Mouse (Mus musculus): ENCODE results near the gene Cyp2c29.
"Not testable (repeated sequence)": the region's sequence is repeated elsewhere in the genome, so short reads cannot be mapped to it uniquely, and the experiment has no call there.

The Cyp2c29 gene

DNA sequence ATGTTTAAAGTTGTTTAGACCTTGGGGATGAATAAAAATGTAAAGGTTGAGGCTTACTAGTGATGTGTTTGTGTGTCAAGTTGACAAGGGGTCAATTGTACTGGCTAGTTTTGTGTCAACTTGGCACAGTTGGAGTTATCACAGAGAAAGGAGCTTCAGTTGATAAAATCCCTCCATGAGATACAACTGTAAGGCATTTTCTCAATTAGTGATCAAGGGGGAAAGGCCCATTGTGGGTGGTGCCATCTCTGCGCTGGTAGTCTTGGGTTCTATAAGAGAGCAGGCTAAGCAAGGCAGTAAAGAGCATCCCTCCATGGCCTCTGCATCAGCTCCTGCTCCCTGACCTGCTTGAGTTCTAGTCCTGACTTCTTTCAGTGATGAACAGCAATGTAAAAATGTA is at the start of gene Cyp2c29:
TSS of gene Cyp2c29 (plus strand) at position 301 of the 400 bp plus-strand sequence.
- DNase-seq (ENCODE audit: low spot score in 2 of 2): not testable (repeated sequence)

DNA sequence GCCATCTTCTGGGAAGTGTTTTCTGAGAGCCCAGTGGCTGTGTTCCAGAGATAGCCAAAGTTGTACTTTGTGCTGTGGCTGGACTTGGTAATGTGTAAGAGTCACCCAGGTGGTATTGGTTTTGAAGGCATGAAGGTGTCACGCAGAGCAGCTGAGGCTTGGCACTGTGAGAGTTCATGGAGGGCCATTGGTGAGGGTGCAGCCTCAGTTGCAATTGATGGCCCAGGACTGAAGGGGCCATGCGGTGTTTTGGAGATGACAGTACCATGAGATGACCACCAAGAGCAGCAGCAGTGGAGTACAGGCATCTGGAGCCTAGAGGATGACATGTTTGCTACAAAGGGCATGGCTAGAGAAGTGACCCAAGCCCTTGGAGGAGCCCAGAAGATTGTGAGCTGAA is 2.2 kb upstream of the Cyp2c29 start:
- DNase-seq (ENCODE audit: low spot score in 2 of 2): not testable (repeated sequence)

DNA sequence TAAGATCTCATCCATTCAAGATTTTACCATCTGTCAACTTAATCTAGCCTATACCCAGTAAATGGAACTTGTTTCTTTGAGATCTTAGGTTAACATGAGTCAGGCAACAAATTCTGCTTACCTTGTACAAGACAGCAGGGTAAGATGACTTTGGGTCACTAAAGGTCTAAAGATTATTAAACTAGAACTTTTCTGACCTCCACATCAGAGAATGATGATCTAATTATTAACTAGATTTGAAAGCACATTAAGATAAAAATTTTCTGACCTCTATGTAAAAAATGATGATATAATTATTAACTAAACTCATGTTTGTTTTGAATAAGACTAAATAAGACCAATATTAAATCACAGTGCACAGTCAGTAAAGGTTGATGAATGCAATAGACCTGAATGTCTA is 13.6 kb downstream of the Cyp2c29 start:
- no peak for DNase-seq (ENCODE audit: low spot score in 2 of 2)

DNA sequence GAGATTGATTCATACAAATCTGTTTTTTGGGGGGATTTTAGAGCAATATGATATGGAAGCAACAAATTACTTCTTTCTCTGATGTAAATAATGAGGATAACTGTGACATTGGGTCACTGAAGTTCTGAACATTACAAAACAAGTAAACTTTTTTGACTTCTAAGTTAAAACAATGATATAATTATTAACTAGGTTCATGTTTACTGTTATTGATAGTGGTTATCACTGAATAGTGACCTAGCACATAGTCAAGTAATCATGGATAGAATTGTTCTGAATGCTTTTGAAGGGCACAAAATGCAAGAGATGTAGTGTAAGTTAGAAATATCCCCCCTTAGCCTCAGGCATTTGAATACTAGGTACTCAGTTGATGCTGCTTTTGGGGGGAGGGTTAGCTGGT is 16.4 kb downstream of the Cyp2c29 start:
- DNase-seq (ENCODE audit: low spot score in 2 of 2): no peak

DNA sequence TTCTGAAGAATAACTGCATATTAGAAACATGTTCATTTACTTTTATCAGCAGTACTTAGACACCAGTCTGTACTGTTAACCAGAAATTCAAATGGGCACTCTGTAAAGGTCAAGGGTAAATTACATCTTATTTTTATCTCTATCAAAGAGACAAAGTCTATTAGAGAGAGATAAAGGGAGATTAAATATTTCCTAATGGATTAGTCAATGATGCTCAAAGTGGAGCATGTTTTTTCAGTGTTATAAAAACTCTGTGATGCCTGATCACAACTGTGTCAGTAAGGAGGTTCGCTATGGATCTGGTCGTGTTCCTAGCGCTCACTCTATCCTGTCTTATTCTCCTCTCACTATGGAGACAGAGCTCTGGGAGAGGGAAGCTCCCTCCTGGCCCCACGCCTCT is 17.6 kb downstream of the Cyp2c29 start:
- no peak for DNase-seq (ENCODE audit: low spot score in 2 of 2)

DNA sequence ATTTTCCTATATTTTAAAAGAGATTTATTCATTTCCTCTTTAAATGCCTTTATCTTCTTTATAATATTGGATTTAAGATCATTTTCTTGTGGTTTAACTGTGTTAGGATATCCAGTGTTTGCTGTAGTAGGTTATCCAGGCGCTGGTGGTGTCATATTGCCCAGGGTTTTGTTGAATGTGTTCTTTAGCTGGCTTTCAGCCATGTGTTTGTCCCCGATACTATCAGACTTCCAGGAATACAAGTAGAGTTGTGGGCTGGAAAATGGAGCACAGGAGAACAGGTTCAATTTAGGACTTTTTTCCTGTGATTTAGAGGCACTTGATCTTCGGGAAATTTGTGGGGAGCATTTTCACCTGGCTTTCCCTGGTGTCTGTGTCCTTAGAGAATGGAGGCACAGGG is 19.8 kb downstream of the Cyp2c29 start:
- no peak for DNase-seq (ENCODE audit: low spot score in 2 of 2)

All from cerebellum, postnatal 4 days (tissue).